Mouse (Mus musculus): ENCODE measurements around the gene Ttc9b.

The Ttc9b gene

DNA sequence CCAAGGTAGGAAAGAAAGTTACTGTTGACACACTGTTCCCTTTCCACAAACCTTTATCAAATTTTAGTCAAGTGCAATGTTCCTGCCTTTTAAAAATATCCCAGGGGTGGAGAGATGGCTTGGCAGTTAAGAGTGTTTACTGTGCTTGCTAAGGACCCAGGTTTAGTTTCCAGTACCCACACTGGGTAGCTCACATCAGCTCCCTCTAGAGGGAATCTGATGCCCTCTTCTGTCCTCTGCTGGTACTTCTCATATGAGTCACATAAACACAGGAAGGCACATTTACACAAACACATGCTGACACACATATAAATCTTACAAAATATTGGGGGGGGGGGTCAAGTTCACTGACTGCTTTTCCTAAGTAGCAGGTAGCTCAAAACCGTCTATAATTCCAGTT, 9.2 kb upstream of the Ttc9b start:
- DNase-seq (ENCODE audit: low spot score) = no peak

DNA sequence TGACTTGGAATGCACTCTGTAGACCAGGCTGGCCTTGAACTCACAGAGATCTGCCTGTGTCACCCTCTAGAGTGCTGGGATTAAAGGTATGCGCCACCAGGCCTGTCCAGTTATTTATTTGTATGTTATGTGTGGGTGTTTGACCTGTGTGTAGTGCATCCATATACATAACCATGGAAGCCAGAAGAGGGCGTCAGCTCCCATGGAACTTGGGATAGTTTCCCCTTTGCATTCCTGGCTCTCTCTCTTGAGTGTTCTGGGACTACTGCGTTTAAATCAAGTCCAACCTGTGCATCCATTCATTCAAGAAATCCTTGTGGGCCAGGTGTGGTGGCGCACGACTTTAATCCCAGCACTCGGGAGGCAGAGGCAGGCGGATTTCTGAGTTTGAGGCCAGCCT, 7.2 kb upstream of the Ttc9b start:
- no peak for DNase-seq (ENCODE audit: low spot score)

DNA sequence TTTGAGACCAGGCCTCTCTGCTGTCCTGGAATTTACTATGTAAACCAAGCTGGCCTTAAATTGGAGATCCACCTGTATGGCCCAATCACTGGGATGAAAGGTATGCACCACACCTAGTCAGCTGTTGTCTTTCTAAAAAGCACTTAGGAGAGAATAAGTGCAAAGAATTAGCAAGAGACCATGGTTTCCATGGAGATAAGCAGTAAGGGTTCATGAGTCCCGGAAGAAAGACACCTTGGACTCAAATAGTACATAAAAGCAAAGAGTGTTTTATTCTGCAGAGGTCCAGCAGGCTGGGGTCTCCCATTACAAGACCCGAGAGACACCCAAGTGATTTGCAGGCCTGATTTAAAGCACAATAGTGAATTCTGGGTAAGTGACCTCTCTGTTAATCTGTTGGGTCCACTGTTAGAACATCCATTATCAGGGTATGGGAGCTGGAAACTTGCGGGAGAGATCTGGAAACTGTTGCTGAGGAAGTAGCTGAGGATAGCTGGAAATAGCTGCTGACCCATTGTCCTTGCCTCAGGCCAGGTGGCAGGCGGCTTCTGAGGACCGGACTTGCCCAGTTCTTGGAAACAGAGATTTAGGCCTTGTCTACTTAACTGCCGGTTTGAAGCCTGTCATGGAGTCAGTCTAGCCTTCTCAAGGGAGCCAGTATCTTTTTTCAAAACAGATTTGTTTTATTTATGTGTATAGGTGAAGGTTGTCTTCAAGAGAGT, 6.3 kb upstream of the Ttc9b start:
- no peak for DNase-seq (ENCODE audit: low spot score)

DNA sequence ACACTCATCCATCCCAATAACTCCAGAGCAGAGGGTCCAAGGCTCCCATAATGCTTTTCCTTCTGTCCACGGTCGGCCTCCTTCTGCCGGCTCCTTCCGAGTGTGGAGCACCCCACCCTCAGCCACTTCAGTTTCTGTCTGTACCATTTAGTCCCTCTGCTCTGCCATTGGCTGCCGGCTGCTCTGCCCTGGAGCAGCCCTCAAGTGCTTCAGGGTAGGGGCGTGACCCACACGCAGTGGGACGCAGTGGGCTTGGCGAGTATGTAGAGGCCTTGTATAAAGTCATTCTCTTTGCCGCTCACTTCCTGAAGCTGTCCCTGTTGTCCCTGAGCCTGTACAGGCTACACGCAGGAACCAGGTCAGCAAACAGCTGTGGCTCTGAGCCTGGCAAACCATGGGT, 4.0 kb upstream of the Ttc9b start:
- DNase-seq (ENCODE audit: low spot score) = no peak

DNA sequence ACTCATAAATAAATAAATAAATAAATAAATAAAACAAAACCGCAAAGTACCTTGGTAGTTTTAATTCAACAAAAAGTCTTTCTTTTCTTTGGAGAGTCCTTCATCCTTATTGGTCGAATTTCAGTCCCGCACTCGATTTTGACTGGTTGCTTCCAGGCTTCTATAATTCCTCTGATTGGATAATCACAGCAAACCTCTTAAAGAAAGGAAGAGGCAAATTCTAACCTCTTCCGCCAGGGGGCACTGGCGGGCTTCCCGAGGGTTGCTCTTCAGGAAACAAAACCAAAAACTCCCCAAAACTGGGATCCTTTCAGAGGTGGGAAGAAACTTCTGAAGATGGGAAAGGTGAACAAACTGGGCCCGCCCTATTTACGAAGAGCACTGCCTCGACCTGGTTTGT, 2.8 kb upstream of the Ttc9b start:
- DNase-seq (ENCODE audit: low spot score) = peak; percentile 44

DNA sequence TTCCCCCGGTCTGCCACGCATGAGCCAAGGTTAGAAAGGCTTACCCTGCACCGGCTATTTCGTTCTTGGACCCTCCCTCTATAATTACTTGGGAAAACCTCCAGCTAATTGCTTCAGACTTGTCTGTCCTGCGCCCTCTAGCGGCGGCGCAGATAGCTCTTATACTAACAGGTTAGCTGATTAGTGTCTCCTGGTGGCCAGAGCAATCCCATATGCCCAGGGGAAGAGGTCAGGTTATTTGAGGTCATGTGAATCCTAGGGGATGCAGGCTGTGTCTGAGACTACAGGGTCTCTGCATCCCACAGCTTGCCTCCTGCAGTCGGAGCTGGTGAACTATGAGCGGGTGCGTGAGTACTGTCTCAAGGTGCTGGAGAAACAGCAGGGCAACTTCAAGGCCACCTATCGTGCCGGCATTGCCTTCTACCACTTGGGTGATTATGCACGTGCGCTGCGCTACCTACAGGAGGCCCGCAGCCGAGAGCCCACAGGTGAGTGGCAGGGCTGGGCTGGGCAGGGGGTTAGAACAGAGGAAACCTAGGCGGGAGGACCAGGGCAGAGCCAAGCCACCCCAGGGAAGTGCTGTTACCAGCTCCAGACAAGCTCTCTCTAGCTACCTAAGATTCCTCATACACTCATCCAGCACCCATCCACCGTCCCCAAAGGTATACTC, 1.0 kb downstream of the Ttc9b start:
- DNase-seq (ENCODE audit: low spot score) = no peak

DNA sequence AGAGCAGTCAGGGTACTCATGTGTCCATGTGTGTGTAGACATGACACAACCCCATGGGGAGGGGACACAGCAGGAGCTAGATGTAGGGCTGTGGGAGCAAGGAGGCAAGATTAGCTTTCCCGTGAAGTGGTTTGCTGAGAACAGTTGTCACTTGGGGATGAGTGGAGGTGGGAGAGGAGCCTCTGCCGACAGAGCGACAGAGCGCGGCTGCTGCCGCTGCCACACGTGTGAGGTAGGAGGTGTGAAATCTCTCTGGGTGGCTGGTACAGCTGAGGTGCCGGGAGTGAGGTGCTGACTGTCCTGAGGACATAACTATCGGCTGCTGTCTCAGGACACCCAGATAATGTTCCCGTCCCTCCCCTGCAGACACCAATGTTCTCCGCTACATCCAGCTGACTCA, 1.8 kb downstream of the Ttc9b start:
- DNase-seq (ENCODE audit: low spot score) = no peak

DNA sequence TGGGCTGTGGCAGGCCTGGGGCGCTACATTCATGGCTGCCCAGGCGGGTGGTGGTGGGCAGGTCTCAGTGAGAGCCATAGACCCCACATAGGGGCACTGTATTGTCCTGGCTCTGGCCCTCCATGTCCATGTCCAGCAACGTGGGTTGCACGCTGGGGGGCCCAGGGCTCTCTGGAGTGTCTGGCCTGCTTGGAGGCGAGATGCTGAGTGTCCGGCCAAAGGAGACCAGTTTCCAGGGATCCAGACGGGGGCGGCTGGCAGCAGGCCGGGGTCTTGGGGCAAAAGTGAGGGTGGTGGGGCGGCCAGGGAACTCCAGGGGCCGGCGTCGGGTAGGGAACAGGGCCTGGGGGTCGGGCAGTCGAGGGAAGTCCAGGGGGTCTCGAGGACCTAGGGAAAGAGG, 2.9 kb downstream of the Ttc9b start:
- no peak for DNase-seq (ENCODE audit: low spot score)

DNA sequence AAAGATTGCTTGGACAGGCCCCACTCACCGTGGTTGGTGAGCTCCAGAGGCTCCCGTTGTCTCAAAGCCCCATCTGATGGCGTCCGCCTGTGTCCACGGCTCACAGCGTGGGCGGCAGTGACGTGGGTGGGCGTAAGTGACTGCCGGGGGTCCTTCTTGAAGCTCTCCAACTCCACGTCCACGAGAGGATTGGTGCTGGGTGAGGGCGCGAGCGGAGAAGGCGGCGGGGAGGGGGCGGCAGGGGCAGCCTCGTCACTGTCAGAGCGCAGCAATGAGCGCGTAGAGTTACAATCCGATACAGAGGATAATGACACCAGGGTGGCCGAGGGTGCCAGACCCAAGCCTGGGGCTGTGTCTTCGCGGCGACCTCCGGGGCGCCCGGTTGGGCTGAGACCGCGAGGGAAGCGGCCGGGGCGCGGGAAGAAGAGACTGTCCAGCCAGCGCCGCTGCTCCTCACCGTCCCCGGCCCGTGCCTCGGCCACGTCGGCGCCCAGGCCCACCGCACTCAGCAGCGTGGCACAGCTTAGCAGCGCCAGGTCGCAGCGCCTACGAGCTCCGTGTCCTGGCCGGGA, 4.2 kb downstream of the Ttc9b start:
- DNase-seq (ENCODE audit: low spot score) = no peak

DNA sequence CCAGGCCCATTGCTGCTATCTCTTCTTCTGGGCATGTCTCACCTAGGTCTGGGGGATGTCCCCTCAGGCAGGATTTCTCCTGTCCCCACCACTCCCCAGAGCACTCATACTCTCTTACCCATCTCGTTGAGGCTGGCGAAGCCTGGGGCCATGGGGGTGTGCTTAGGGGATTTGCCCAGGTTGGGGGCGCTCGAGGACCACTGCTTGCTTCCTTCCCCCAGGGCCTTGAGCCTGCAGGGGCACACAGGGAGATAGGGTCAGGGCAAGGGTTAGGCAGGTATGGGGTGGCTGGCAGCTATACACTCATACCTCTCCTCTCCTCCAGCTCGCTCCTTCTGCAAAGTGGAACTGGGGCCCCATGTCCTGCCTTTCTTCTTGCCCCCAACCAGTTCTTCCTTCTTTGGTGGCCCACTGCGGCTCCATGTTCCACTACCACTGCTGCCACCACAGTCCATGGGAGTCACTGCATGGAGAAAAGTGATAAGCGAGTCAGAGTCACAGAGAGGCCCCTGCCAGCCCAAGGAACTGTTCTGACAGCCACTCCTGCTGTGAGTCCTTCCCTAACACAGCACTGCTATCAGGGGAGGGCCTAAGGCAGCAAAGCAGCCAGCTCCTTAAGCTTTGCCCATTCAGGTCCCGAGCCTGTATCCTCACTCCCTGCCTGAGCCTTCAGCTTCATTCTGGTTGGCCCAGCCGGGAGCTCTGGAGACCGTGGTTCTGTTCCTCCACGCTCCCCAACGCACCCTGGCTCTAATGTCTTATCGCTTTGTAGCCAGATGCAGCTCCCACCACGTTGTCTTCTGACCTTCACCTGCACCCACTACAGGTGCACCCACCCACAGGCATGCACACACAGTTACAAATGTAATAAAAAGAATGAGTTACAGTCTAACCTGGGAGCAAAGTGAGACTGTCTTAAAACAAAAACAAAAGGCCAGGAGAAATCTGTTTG, 5.3 kb downstream of the Ttc9b start:
- DNase-seq (ENCODE audit: low spot score) = no peak

DNA sequence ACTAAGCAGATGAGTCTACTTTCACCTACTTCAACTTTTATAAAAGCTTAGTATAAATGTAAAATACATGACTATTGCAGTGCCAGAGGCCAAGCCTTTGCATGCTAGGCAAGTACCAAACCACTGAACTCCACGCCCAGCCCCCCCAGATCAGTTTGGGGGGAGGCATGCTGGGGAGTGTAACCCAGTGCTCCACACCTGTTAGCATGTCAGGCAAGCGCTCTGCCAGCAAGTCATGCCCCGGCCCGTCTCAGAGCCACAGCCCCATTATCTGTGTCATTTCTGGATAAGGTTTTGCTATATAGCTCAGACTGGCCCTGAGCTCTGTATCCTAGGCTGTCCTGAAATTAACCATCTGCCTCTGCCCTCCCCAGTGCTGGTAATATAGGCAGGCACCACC, 8.3 kb downstream of the Ttc9b start:
- no peak for DNase-seq (ENCODE audit: low spot score)

DNA sequence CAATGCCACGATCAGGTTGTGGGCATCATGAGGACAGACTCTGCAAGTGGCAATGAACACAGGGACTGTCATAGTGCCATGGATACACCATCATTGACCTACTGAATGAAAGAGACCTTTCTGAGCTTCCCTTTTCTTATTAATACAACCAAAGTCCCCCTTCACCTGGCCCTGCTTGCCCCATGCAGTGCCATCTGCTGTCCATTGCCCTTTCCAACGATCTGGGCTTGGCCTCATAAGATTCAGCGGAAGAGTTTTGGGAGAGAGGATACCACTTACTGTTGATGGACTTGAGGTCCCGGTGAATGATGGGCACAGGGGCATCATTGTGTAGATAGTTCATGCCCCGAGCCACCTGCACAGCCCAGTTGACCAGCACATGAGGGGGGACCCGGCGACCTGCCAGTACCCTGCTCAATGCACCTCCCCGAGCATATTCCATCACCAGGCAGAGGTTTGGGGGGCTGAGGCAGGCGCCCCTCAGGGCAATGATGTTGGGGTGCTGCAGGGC, 19.4 kb downstream of the Ttc9b start:
- no peak for DNase-seq (ENCODE audit: low spot score)

DNA sequence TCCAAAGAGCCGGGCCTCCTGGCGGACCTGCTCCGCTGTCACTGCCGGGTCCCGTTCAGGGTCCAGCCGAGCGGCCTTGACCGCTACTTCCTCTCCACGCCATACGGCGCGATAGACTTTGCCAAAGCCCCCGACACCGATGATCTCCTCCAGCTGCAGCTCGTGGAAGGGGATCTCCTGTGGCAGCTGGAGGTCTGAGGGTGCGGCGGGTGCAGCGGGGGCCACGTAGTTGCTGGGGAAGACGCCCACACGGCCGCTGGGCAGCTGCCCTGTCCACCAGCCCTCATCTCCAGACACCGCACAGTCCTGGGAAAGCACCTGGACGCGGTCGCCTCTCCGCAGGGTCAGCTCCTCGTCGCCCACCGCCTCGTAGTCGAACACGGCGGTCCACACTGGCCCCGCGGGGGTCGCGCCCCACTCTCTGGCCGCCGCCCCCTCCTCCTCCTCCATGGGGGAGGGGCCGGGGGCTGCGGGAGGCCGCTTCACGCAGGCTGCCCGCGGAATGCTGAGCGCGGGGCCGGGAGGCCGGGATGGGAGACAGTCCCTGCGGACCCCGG, 19.9 kb downstream of the Ttc9b start:
- DNase-seq (ENCODE audit: low spot score) = no peak

DNA sequence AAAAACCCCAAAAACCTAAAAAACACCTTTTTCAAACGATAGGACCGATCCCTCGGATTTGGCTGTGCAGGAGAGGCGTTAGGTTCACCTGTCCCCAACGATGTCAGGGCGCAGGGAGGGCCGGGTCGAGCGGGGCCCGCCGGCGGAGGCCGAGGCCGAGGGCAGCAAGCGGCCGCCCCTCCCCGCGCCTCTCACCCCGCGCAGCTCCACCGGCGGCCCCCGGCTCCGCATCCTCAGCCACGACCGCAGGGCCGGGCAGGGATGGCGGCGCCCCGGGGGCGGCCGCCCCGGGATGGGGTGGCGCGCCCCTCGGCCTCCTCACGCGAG, 20.4 kb downstream of the Ttc9b start:
- no peak for DNase-seq (ENCODE audit: low spot score)

DNA sequence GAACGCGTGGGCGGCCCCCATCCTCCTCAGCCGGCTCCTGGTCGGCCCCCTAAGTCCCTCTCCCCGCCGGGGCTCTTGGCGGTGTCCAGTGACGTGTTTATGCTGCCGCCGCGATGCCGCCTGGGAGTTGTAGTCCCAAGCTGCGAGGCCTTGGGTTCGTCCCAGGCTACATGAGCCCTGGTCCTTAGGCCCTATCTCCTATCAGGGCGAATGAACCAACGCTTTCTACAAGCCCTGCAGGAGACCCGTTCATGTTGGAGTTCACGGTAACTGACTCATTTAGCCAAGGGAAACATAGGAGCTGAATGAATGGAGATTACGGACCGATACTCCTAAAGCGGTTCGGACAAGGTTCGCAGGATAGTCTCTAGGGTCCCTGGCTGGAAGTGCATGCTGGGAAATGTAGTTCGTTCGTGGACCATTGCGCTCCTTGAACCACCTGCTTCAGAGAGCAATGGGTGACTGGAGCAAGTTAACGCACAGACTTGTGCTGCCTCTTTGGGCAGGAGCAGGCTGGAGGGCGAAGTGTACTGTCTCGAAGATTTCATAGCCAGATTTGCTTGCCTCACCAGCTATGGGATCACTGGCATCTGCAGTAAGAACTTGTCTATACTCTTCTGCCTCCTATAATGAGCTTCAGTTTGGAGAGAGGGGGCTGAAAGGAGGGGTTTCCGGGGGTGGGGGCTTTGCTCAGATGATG, 21.0 kb downstream of the Ttc9b start, which contains the start of gene Map3k10:
Gene Map3k10 (minus strand): TSS at position 77 of the 700 bp plus-strand sequence.
- DNase-seq (ENCODE audit: low spot score) = peak; percentile 90

DNA sequence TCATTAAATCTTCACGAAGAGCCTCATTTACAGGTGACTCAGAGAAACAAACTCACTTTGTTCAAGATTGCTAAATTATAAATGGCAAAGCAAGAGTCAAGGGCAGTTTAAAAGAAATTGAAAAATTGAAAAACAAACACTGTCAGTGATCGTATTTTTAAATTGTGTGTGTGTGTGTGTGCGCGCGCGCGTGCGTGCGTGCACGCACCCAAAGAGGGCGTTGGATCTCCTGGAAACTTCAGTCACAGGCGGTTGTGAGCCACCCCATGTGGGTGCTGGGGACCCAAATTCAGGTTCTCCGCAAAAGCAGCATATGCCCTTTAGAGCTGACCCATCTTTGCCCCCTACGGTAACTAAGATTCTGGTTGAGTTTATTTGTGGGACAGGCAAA, 21.5 kb downstream of the Ttc9b start:
- DNase-seq (ENCODE audit: low spot score) = no peak

DNA sequence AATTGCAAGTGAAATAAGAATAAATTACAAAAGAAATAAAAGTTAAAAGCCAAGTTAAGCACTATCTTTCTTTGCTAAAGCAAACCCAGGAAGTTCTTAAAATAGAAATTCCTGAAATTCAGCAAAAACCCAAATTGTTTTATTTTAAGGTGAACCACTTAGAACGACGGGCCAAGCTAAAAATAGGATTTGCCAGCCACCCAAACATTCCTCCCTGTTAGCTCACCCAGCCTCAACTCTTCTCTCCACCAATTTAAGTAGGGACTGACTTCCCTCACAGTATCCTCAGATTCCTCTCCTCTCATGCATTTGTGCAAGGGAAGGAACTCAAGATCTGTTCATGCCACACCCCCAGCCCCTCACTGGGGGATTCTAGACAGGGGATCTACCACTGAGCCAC, 29.5 kb downstream of the Ttc9b start:
- no peak for DNase-seq (ENCODE audit: low spot score)

DNA sequence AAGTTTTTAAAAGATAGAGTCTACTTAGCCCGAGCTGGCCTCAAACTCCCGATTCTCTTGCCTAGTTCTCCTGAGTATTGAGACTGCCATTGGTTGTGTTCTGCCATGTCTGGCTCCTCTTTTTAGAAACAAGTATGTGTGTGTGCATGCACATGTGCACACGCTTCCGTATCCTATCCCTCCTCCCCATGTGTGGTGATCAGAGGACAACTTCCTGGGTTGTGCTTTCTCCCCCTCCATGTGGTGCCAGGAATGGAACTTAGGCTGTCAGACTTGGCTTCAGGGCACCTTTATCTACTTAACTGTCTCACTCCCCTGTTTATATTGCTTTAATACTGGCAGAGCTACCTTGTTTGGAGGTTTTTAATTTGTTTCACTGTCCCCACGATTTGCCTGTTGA, 31.5 kb downstream of the Ttc9b start:
- no peak for DNase-seq (ENCODE audit: low spot score)

DNA sequence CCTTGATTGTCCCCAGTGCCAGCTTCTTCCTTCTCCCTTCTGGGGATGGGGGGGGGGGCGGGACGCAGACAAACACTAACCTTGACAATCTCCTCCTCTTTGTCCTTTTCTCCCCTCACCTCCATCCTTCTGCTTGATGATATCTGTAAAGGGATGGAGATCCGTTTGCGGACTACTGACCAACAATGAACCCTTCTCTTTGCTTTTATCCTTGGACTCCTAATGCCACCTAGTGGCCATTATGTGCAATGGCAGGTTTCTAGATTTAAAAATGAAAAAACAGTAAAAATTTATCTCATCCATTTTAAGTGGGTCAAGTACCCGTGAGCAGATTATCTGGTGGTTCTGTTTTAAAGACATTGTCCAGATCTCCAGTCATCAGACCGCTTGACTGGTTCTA, 32.0 kb downstream of the Ttc9b start:
- DNase-seq (ENCODE audit: low spot score) = no peak

DNA sequence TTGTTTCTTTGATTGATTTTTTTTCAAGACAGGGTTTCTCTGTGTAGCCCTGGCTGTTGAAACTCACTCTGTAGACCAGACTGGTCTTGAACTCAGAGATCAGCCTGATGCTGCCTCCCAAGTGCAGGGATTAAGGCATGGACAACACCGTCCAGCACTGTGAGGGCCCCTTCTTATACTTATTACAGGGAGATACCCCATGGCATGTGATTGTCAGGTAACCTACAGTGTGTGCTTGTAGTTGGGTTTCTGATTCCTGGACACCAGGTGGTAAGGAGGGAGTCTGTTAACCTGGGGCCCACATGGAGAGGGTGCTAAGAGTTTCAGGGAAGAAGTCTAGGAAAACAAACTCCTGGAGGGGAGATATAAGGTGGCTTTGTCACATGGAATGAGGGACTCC, 33.3 kb downstream of the Ttc9b start:
- no peak for DNase-seq (ENCODE audit: low spot score)

DNA sequence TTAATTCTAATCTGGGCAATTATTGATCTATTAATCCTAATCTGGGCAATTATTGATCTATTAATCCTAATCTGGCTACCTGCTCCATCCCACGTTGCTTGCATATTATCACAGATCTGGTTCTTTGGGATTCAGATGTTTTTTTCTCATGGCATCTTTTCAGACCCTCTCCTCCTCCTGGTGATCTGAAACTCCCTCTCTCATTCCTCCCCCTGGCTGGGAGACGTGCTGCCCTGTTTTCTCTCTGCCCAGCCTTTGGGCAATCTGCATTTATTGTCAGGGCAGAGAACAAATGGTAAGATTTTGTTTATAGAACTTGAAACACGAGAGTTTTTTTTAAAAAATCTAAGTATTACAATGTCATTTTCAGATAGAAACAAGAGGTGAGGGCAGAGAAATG, 34.1 kb downstream of the Ttc9b start:
- no peak for DNase-seq (ENCODE audit: low spot score)
